Mouse (Mus musculus) heart, postnatal 0 days (tissue): ENCODE data around the gene D5Ertd579e.

ENCODE experiments used
- CTCF ChIP-seq: IDR thresholded peaks from 2 replicates; pipeline ENCODE4 v1.5.1; 2016; ENCODE audit warnings: antibody characterized with exemption, control low read depth, low read depth
- EP300 ChIP-seq: IDR thresholded peaks from 2 replicates; pipeline ENCODE4 v1.6.1; 2016; ENCODE audit warnings: antibody characterized with exemption, low read depth

GRCm38 (mm10) chr5:36559106-36559505 lies 136.7 kb downstream of the D5Ertd579e start:
- TF ChIP-seq CTCF (no peak), EP300 (no peak)
